Mouse (Mus musculus) cerebellum, postnatal 4 days (tissue): ENCODE data around the gene Isl1.

Experiments used
- DNase-seq, 2 experiments: peaks; one replicate each; pipeline ENCODE4 v3.0.0; 2022; ENCODE audit warnings: low spot score in 2 of 2, mixed read lengths in 1 of 2

Gene Isl1

DNA sequence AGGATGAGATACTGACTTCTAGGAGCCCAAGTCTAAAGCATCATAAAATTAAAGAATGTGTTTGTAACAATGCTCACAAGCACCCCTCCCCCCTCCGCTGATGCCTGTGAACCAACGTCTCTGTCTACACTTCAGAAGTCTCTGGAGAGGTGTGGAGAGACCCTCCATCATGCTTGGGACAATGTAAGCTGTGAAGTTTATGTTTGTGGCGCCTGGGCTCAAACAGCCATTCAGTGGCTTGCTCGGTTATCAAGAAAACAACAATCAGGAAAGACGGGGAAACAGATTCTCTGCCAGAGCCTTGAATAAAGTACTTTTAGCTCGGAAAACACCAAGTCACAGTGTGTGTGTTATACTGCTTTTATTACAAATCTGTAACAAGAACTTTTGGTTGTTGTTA is 14.8 kb downstream of the Isl1 start:
- DNase-seq, result no peak

DNA sequence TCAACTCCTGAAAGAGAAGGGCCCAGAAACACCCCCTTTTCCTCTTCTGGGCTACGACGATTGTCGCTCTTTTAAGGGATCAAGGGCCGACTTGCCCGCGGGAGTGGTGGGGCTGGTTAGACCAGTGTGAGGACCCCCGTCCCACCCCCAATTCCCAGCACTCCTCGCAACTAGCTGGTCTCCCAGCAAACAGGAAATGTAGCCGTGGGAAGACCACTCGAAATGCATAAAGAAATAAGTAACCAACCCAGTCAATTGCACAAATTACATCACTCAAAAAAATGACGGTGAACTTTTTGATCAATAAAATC is 15.4 kb downstream of the Isl1 start:
- DNase-seq, result no peak

DNA sequence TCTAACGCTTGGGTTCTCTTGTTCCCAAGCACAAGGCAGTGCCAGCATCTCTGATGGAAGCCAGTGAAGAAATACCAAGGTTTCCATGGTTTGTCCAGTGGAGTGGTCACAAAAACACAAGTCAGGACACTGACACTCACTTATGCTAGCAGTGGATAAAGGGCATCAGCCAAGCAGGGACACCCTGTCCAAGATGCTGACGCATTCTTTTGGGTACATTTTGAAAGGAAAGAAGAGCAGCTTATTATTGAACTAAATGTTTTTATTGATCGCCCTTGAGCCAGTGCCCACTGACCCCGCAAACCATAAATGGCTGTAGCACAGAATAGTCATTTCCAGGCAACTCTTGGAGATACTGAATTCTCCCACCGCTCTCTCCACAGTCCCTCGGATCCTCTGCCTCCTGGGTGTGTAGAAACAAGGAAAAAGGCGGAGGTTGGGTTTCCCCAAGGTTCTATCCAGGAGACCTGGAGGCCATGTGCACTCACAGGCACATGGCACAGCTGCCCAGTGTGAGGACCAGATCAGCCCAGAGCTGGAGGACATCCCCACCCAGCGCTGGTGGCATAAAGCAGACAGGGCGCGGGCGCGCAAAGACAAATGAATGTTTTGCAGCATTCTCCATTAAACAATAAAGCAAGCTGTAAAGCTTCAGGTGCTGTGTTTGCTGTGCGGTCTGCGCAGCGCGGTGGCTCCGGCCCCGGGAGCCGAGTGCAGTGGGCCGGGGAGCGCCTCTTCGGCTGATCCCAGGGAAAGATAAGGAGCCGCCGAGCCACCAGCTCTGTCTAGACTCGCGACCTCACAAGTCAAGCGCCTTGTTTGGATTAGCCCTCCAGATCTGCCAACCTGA is 16.0 kb downstream of the Isl1 start:
- DNase-seq, result no peak

DNA sequence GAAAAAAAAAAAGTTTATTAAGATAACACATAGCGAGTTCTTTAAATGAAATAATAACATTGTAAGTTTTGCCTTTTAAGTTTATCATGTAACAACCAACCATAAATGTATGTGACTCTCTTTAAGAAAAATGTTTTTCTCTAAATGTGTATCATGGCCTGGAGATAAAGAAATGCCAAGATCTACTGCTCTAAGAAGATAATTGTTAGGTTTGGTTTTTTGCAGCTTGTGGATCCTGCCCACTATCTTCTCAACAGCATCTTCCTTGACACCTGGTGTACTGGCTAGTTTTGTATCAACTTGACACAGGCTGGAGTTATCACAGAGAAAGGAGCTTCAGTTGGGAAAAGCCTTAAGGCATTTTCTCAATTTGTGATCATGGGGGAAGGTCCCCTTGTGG is 19.8 kb downstream of the Isl1 start:
- DNase-seq, result no peak

DNA sequence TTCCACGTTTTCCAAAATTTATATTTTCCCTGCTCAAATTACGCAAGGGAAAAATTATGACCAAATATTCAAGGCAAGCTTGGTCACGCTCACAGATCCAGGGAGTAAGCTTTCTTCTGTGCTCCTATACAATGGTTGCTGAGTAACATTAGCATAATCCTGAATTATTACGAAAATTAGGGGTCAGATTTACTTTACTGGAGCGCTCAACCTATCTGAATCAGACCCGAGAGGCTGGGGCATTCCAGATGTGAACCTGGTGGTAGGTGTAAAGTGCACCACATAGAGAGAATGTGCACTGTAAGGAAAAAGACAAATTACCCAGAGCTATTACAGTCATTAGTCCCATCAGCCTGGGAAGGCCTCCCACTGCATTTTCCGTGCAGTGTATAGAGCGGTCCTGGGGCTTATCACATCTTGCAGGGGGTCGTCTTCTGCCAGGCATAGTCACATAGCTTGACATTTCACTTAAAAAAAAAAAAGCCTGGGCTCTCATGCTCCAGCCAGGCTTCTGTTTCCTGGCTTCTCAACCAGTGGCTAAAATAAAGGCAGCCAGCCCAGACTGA is 30.2 kb downstream of the Isl1 start:
- DNase-seq, result no peak
